ENCODE assay signal across 8 mouse cellular contexts in the genomic region with DNA sequence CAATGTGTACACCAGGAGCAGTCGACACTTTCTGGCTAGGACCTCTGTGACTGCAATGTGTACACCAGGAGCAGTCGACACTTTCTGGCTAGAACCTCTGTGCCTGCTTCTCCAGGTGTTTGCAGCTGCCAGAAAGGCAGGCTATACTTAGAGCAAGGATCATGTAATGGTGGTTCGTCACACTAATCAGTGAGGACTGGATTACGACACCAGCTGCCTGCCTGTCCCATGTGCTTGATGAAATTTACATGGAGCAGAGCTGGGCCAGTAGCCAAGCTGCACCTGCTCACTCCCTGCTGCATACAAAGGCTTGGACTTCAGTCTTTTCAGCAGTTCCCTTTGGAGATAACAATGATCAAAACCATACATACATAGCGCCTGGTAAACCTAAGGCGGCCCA. TPM values are rescaled to one million over a fixed set of nuclear protein-coding genes. Genes with fewer than 3 reads are reported as not detected.
DNase-seq lines count a peak whose midpoint lies in the region; ATAC-seq and TF ChIP-seq lines count a peak whose summit lies in the region.

No protein-coding gene starts in this region.

- H3K36me3 ChIP-seq in embryonic facial prominence, embryonic 12.5 days: peaks cover 4% of the 10 kb centered on the region; the same call in 1 of the 2 replicates
- 0 out of 2 replicates have a peak, but pooled peaks cover 8% of the 10 kb centered on the region for H3K36me3 ChIP-seq in heart, embryonic 15.5 days
- no peaks in the 10 kb centered on the region for H3K36me3 ChIP-seq in small intestine, adult 2 months (ENCODE audit: control insufficient read depth, insufficient read depth, low read length)

- WGBS in embryonic facial prominence, embryonic 12.5 days: 58% methylated on average over 6 of the region's 6 CpGs
- WGBS in heart, embryonic 15.5 days: 26% methylated on average over 6 of the region's 6 CpGs
- 19% methylated on average over 6 of the region's 6 CpGs for WGBS in small intestine, adult 2 months

- ATAC-seq in embryonic facial prominence, embryonic 12.5 days (ENCODE audit: insufficient number of reproducible peaks, insufficient read depth, low FRiP score, low TSS enrichment): peak; percentile 47; the same call in 1 of the 2 replicates
- ATAC-seq in heart, embryonic 15.5 days (replicated peaks; ENCODE audit: insufficient number of reproducible peaks, insufficient read depth, low FRiP score, low read depth): peak; percentile 76

- DNase-seq in layer of hippocampus, adult 11-12 months (ENCODE audit: low spot score): peak; percentile 45
- no peak for DNase-seq in layer of hippocampus, adult 9-10 months (ENCODE audit: low spot score)
- peak; percentile 65 to 66 for DNase-seq in kidney, postnatal 36 days
- DNase-seq in lung, postnatal 25 days (ENCODE audit: low spot score): peak; percentile 80
- no peak for DNase-seq in spleen, postnatal 36 days (ENCODE audit: low spot score in 2 of 2)

- no peak for TF ChIP-seq CTCF in small intestine, adult 2 months (IDR thresholded peaks at IDR 0.05; ENCODE audit: extremely low read depth, insufficient read length, insufficient replicate concordance, low read depth, low read length)

- no peaks in the 10 kb centered on the region for H3K27me3 ChIP-seq in embryonic facial prominence, embryonic 12.5 days
- no peaks in the 10 kb centered on the region for H3K27me3 ChIP-seq in heart, embryonic 15.5 days
- no peaks in the 10 kb centered on the region for H3K27me3 ChIP-seq in small intestine, adult 2 months (ENCODE audit: control insufficient read depth, insufficient read depth, low read length)

- H3K4me3 ChIP-seq in embryonic facial prominence, embryonic 12.5 days: no peak overlapping the region
- peak overlapping the region; percentile 34 for H3K4me3 ChIP-seq in heart, embryonic 15.5 days
- H3K4me3 ChIP-seq in small intestine, adult 2 months (ENCODE audit: low read depth, low read length): peak overlapping the region; percentile 13; the same call in 1 of the 2 replicates

- peak overlapping the region; percentile 59 for H3K27ac ChIP-seq in embryonic facial prominence, embryonic 12.5 days
- H3K27ac ChIP-seq in heart, embryonic 15.5 days: peak overlapping the region; percentile 77
- peak overlapping the region; percentile 98 for H3K27ac ChIP-seq in small intestine, adult 2 months (ENCODE audit: insufficient read depth, low read depth, low read length)

- H3K9ac ChIP-seq in embryonic facial prominence, embryonic 12.5 days: no peak overlapping the region
- no peak overlapping the region for H3K9ac ChIP-seq in heart, embryonic 15.5 days

- TF ChIP-seq POLR2A in small intestine, adult 2 months (IDR thresholded peaks at IDR 0.05; ENCODE audit: low read depth, low read length): no peak

- H3K4me2 ChIP-seq in embryonic facial prominence, embryonic 12.5 days (replicated peaks): no peak overlapping the region; the same call in 1 of the 2 replicates
- H3K4me2 ChIP-seq in heart, embryonic 15.5 days: peak overlapping the region; percentile 61

- H3K4me1 ChIP-seq in embryonic facial prominence, embryonic 12.5 days: peaks cover 47% of the 10 kb centered on the region
- peaks cover 48% of the 10 kb centered on the region for H3K4me1 ChIP-seq in heart, embryonic 15.5 days (replicated peaks)
- H3K4me1 ChIP-seq in small intestine, adult 2 months (ENCODE audit: control insufficient read depth, insufficient read depth, insufficient read length, low read length): peaks cover 50% of the 10 kb centered on the region

- H3K9me3 ChIP-seq in embryonic facial prominence, embryonic 12.5 days: no peaks in the 10 kb centered on the region
- no peaks in the 10 kb centered on the region for H3K9me3 ChIP-seq in heart, embryonic 15.5 days (replicated peaks)

RNA-seq across cellular contexts. Expression of a gene that starts 23.7 kb away (rescaled TPM):
- 17.9 and 18.9 TPM in 2 replicates for polyA plus RNA-seq in embryonic facial prominence, embryonic 12.5 days (2016; fragmentation: Nextera tagmentation; extraction: Ambion mirVana)
- 11.9 and 14.1 TPM in 2 replicates for polyA plus RNA-seq in heart, embryonic 15.5 days (2015; fragmentation: Nextera tagmentation; extraction: Ambion mirVana)
- 45.6 and 89.6 TPM in 2 replicates for polyA plus RNA-seq in small intestine, adult 2 months (2012; rRNA removed)

RNA-seq across cellular contexts. Expression of a gene that starts 41.2 kb away (rescaled TPM):
- polyA plus RNA-seq in embryonic facial prominence, embryonic 12.5 days (2016; fragmentation: Nextera tagmentation; extraction: Ambion mirVana): 348 and 358 TPM in 2 replicates
- polyA plus RNA-seq in heart, embryonic 15.5 days (2015; fragmentation: Nextera tagmentation; extraction: Ambion mirVana): 186 and 202 TPM in 2 replicates
- polyA plus RNA-seq in small intestine, adult 2 months (2012; rRNA removed): 60.8 and 108 TPM in 2 replicates

RNA-seq across cellular contexts. Expression of a gene that starts 59.5 kb away (rescaled TPM):
- 9.2 and 10.1 TPM in 2 replicates for polyA plus RNA-seq in embryonic facial prominence, embryonic 12.5 days (2016; fragmentation: Nextera tagmentation; extraction: Ambion mirVana)
- polyA plus RNA-seq in heart, embryonic 15.5 days (2015; fragmentation: Nextera tagmentation; extraction: Ambion mirVana): 3.0 and 3.8 TPM in 2 replicates
- 1.8 TPM in 2 replicates for polyA plus RNA-seq in small intestine, adult 2 months (2012; rRNA removed)

Comparison
In these comparisons a context has a peak if more than half of its experiments do, and no peak if none do; other contexts are left out.
1. DNase-seq: peak in layer of hippocampus, adult 11-12 months (single experiment), kidney, postnatal 36 days (2 of 2) and lung, postnatal 25 days (single experiment); none in layer of hippocampus, adult 9-10 months (single experiment) and spleen, postnatal 36 days (0 of 2).
2. Peak in every context shown above with its lines, with median percentiles within 50 percentile points of each other: H3K27ac ChIP-seq.